In genomic region chr4:122870027-122870426, GRCm38 (mm10) we compare ENCODE assay signal across 8 mouse cellular contexts. TPM values are rescaled to one million over a fixed set of nuclear protein-coding genes. Genes with fewer than 3 reads are reported as not detected.
A peak's percentile ranks its signal among the peaks of the same experiment; 100 is the strongest.
DNase-seq lines count a peak whose midpoint lies in the region.

No protein-coding gene starts in this region.

- peak; percentile 12 for DNase-seq in adrenal gland, postnatal 25 days
- no peak for DNase-seq in adrenal gland, postnatal 4 days (ENCODE audit: low spot score in 2 of 2)
- DNase-seq in left cerebral cortex, postnatal 4 days = peak; percentile 24
- no peak for DNase-seq in left cerebral cortex, adult 8-10 months (ENCODE audit: low spot score in 2 of 2)
- peak; percentile 44 for DNase-seq in T-cell, adult 2 months (ENCODE audit: low spot score)
- peak; percentile 63 for DNase-seq in lung, postnatal 36 days
- DNase-seq in layer of hippocampus, adult 9-10 months (ENCODE audit: low spot score) = no peak
- no peak for DNase-seq in gastrocnemius, postnatal 14 days

- intact Hi-C loops in left cerebral cortex, postnatal 4 days (cut with DNase I) = no loop called here
- intact Hi-C loops in gastrocnemius, postnatal 14 days (cut with DNase I; ENCODE audit: low total_unique reads) = no loop called here

RNA-seq across cellular contexts. Expression of gene Cap1, which starts 15.8 kb away (rescaled TPM):
- total RNA-seq in adrenal gland, postnatal 25 days (2021) = 132 and 141 TPM in 2 replicates
- total RNA-seq in adrenal gland, postnatal 4 days (2021) = 100 to 1,000 TPM; 138 to 147 TPM
- total RNA-seq in left cerebral cortex, postnatal 4 days (2021) = 100 to 1,000 TPM; 174 to 186 TPM
- 100 to 1,000 TPM; 300 to 310 (median 302) TPM for total RNA-seq in left cerebral cortex, adult 8-10 months (2022)
- 10 to 100 TPM; 33.4 to 39.2 TPM for total RNA-seq in gastrocnemius, postnatal 14 days (2021)

RNA-seq across cellular contexts. Expression of gene Ppt1, which starts 34.0 kb away (rescaled TPM):
- 68.1 and 70.8 TPM in 2 replicates for total RNA-seq in adrenal gland, postnatal 25 days (2021)
- 10 to 100 TPM; 74.6 to 78.1 TPM for total RNA-seq in adrenal gland, postnatal 4 days (2021)
- total RNA-seq in left cerebral cortex, postnatal 4 days (2021) = 10 to 100 TPM; 48.2 to 52.9 TPM
- 100 to 1,000 TPM; 107 to 115 (median 111) TPM for total RNA-seq in left cerebral cortex, adult 8-10 months (2022)
- total RNA-seq in gastrocnemius, postnatal 14 days (2021) = 10 to 100 TPM; 16.3 to 17.2 TPM

Comparison
In these comparisons a context has a peak if more than half of its experiments do, and no peak if none do; other contexts are left out.
1. DNase-seq: peak in adrenal gland, postnatal 25 days (single experiment), left cerebral cortex, postnatal 4 days (single experiment), T-cell, adult 2 months (single experiment) and lung, postnatal 36 days (single experiment); none in adrenal gland, postnatal 4 days (0 of 2), left cerebral cortex, adult 8-10 months (0 of 2), layer of hippocampus, adult 9-10 months (single experiment) and gastrocnemius, postnatal 14 days (single experiment).